9 mouse cellular contexts compared by ENCODE assay signal in the genomic region with DNA sequence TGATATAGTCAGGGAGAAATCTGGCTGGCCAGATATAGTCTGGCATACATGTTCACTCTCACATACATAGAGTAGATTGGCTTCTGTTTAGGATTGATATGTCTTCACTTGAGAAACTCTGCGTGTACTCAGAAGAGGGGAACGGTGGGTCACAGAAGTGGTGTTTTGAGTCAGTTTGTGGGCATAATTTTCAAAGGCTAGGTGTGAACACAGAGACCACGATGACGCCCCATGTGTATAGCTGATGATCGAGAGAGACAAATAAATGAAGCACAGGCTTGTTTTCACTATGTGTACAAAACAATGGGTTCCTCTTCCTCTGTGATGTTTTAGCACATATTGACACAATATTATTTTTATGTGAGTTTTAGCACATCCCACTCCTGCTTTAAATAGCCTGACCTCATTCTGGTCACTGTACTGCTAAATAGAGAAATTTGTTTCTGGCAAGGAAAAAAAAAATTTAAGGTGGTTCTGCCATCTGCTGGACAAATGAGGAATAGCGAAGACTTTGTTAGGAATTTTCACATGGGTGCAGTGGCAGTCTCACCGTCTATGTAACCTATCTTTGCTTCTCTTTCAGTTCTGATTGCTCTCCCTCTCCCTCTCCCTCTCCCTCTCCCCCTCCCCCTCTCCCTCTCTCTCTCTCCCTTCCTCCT. TPM values are rescaled to one million over a fixed set of nuclear protein-coding genes. Genes with fewer than 3 reads are reported as not detected.
A peak's percentile ranks its signal among the peaks of the same experiment; 100 is the strongest.
DNase-seq lines count a peak whose midpoint lies in the region; ATAC-seq and TF ChIP-seq lines count a peak whose summit lies in the region.
"Had no signal": no experiment of that assay in that cellular context is flagged by ENCODE, and none has a peak within 500 bp of the region (broad histone marks: within the 10 kb centered on the region; RNA-seq: fewer than 3 reads in every experiment).

No protein-coding gene starts in this region.

- 60% methylated on average over 7 of the region's 7 CpGs for WGBS in kidney, embryonic 15.5 days
- 51% methylated on average over 7 of the region's 7 CpGs for WGBS in heart, embryonic 13.5 days

- no peaks in the 10 kb centered on the region for H3K27me3 ChIP-seq in kidney, embryonic 15.5 days
- H3K27me3 ChIP-seq in G1E (ENCODE audit: insufficient read depth, low read length) = peaks cover 43% of the 10 kb centered on the region
- no peaks in the 10 kb centered on the region for H3K27me3 ChIP-seq in heart, embryonic 13.5 days (replicated peaks)

- H3K4me1 ChIP-seq in kidney, embryonic 15.5 days = peaks cover 9% of the 10 kb centered on the region
- peaks cover 29% of the 10 kb centered on the region for H3K4me1 ChIP-seq in G1E (ENCODE audit: insufficient read depth, low read depth, low read length)
- H3K4me1 ChIP-seq in heart, embryonic 13.5 days = peaks cover 27% of the 10 kb centered on the region

- H3K4me3 ChIP-seq in kidney, embryonic 15.5 days (replicated peaks) = no peak overlapping the region
- no peak overlapping the region for H3K4me3 ChIP-seq in G1E (ENCODE audit: low read depth, low read length)
- H3K4me3 ChIP-seq in heart, embryonic 13.5 days = no peak overlapping the region
- H3K4me3 ChIP-seq: erythroblast, embryonic 14.5 days had no signal

- TF ChIP-seq CTCF in G1E (IDR thresholded peaks at IDR 0.05; ENCODE audit: low read depth, low read length) = peak; percentile 22; the same call in 1 of the 2 replicates

- DNase-seq in kidney, adult 8-10 months = peak; percentile 59 to 72
- peak; percentile 18 for DNase-seq in G1E (ENCODE audit: low spot score)
- peak; percentile 60 for DNase-seq in c-Kit-positive CD71-positive TER-119-positive erythroid progenitor cells, embryonic 14.5 days (ENCODE audit: low spot score)
- DNase-seq in left cerebral cortex, postnatal 4 days = peak; percentile 34
- no peak for DNase-seq in ovary, adult 18-20 months (ENCODE audit: low spot score)

- intact Hi-C loops in left cerebral cortex, postnatal 4 days (cut with DNase I) = loop anchor here (5.0 kb wide), 2 partner anchors 47 to 207 kb away; a partner anchor contains a TSS

- no peak overlapping the region for H3K9ac ChIP-seq in kidney, embryonic 15.5 days
- peak overlapping the region; percentile 40; the same call in 1 of the 2 replicates for H3K9ac ChIP-seq in heart, embryonic 13.5 days

- no peaks in the 10 kb centered on the region for H3K36me3 ChIP-seq in kidney, embryonic 15.5 days
- H3K36me3 ChIP-seq in G1E (replicated peaks) = no peaks in the 10 kb centered on the region
- no peaks in the 10 kb centered on the region for H3K36me3 ChIP-seq in heart, embryonic 13.5 days

- H3K9me3 ChIP-seq in kidney, embryonic 15.5 days (replicated peaks) = no peaks in the 10 kb centered on the region
- H3K9me3 ChIP-seq in G1E (replicated peaks) = no peaks in the 10 kb centered on the region
- H3K9me3 ChIP-seq in heart, embryonic 13.5 days = no peaks in the 10 kb centered on the region

- no peak for ATAC-seq in kidney, embryonic 15.5 days (replicated peaks; ENCODE audit: low FRiP score)
- no peak for ATAC-seq in G1E (ENCODE audit: extremely low read depth, insufficient number of reproducible peaks, low FRiP score, poor library complexity, severe bottlenecking)
- no peak for ATAC-seq in heart, embryonic 13.5 days (ENCODE audit: extremely low read depth, insufficient number of reproducible peaks, low FRiP score, low TSS enrichment)
- ATAC-seq in neutrophil, adult 5-6 weeks (ENCODE audit: extremely low read depth, insufficient number of reproducible peaks, low FRiP score, poor library complexity, severe bottlenecking) = 0 out of 2 replicates have a peak, but pooled peaks have one; percentile 28

- no peak overlapping the region for H3K27ac ChIP-seq in kidney, embryonic 15.5 days
- 0 out of 2 replicates have a peak overlapping the region, but pooled peaks have one; percentile 36 for H3K27ac ChIP-seq in heart, embryonic 13.5 days (replicated peaks)

- no peak overlapping the region for H3K4me2 ChIP-seq in kidney, embryonic 15.5 days
- no peak overlapping the region for H3K4me2 ChIP-seq in heart, embryonic 13.5 days

RNA-seq across cellular contexts. Expression of a gene that starts 4.6 kb away (rescaled TPM):
- polyA plus RNA-seq in kidney, embryonic 15.5 days (2015; fragmentation: Nextera tagmentation; extraction: Ambion mirVana) = 10.5 TPM in 2 replicates
- total RNA-seq in G1E (2014; fragmentation: Nextera tagmentation) (14.0 and 16.9 TPM in 2 replicates), G1E (2017) (13.8 and 15.7 TPM in 2 replicates)
- 7.2 and 8.6 TPM in 2 replicates for polyA plus RNA-seq in G1E (2012)
- 4.7 and 5.2 TPM in 2 replicates for polyA plus RNA-seq in heart, embryonic 13.5 days (2015; fragmentation: Nextera tagmentation; extraction: Ambion mirVana)
- total RNA-seq in left cerebral cortex, postnatal 4 days (2021) = 10 to 100 TPM; 15.2 to 15.6 TPM
- total RNA-seq in neutrophil, adult 5-6 weeks (2017) = 8.0 and 10.5 TPM in 2 replicates

RNA-seq across cellular contexts. Expression of a gene that starts 31.7 kb away (rescaled TPM):
- 0.22 and 0.43 TPM in 2 replicates for polyA plus RNA-seq in kidney, embryonic 15.5 days (2015; fragmentation: Nextera tagmentation; extraction: Ambion mirVana)
- total RNA-seq in G1E (2014; fragmentation: Nextera tagmentation) = not detected in 2 replicates
- total RNA-seq in G1E (2017) = 0.38 and 0.58 TPM in 2 replicates
- polyA plus RNA-seq in G1E (2012) = 0.03 TPM in 1 of 2 replicates, not detected in the other
- 0.31 TPM in 2 replicates for polyA plus RNA-seq in heart, embryonic 13.5 days (2015; fragmentation: Nextera tagmentation; extraction: Ambion mirVana)
- total RNA-seq in left cerebral cortex, postnatal 4 days (2021) = under 1 TPM; 0.40 to 0.82 TPM
- 1.7 and 3.8 TPM in 2 replicates for total RNA-seq in neutrophil, adult 5-6 weeks (2017)

RNA-seq across cellular contexts. Expression of a gene that starts 48.0 kb away (rescaled TPM):
- polyA plus RNA-seq in kidney, embryonic 15.5 days (2015; fragmentation: Nextera tagmentation; extraction: Ambion mirVana) = 12.0 and 13.1 TPM in 2 replicates
- total RNA-seq in G1E (2014; fragmentation: Nextera tagmentation) = 107 and 109 TPM in 2 replicates
- 20.4 and 20.9 TPM in 2 replicates for total RNA-seq in G1E (2017)
- 29.8 and 38.1 TPM in 2 replicates for polyA plus RNA-seq in G1E (2012)
- polyA plus RNA-seq in heart, embryonic 13.5 days (2015; fragmentation: Nextera tagmentation; extraction: Ambion mirVana) = 28.2 and 29.2 TPM in 2 replicates
- total RNA-seq in left cerebral cortex, postnatal 4 days (2021) = 100 to 1,000 TPM; 149 to 156 TPM
- 13.6 and 17.1 TPM in 2 replicates for total RNA-seq in neutrophil, adult 5-6 weeks (2017)
